Mouse (Mus musculus): ENCODE measurements around the gene Rpl38.

Rpl38 gene

GRCm38 (mm10) chr11:114668301-114668710 is at the start of gene Rpl38:
Gene Rpl38, plus strand, starts transcription at chr11:114668524.
- CTCF ChIA-PET: no interaction called here

GRCm38 (mm10) chr11:114618697-114619417 is 49.5 kb upstream of the Rpl38 start:
- CTCF ChIA-PET: interaction anchor here (0.6 kb wide), 1 partner anchor 598 kb away, joined by 3 read pairs; no protein-coding TSS in a partner anchor

GRCm38 (mm10) chr11:114626071-114626690 is 42.1 kb upstream of the Rpl38 start:
- CTCF ChIA-PET: no interaction called here

- CTCF ChIA-PET: no interaction called here
These were observed 41.3 kb upstream of the Rpl38 start for GRCm38 (mm10) chr11:114627036-114627435.

GRCm38 (mm10) chr11:114628032-114628431 is 40.3 kb upstream of the Rpl38 start:
- CTCF ChIA-PET: no interaction called here

GRCm38 (mm10) chr11:114630044-114630443 is 38.3 kb upstream of the Rpl38 start:
- CTCF ChIA-PET: no interaction called here

- CTCF ChIA-PET: no interaction called here
These were observed 36.1 kb upstream of the Rpl38 start for GRCm38 (mm10) chr11:114632266-114632665.

- CTCF ChIA-PET: no interaction called here
These were observed 32.0 kb upstream of the Rpl38 start for GRCm38 (mm10) chr11:114636292-114636691.

GRCm38 (mm10) chr11:114636727-114637505 is 31.4 kb upstream of the Rpl38 start:
- CTCF ChIA-PET: no interaction called here

GRCm38 (mm10) chr11:114638647-114639290 is 29.6 kb upstream of the Rpl38 start:
- CTCF ChIA-PET: interaction anchor here (0.8 kb wide), 1 partner anchor 247 kb away, joined by 3 read pairs; no protein-coding TSS in a partner anchor

GRCm38 (mm10) chr11:114639681-114640103 is 28.6 kb upstream of the Rpl38 start:
- CTCF ChIA-PET: no interaction called here

GRCm38 (mm10) chr11:114640658-114641057 is 27.7 kb upstream of the Rpl38 start:
- CTCF ChIA-PET: no interaction called here

- CTCF ChIA-PET: interaction anchor here (0.6 kb wide), 1 partner anchor 679 kb away, joined by 4 read pairs; no protein-coding TSS in a partner anchor
These were observed 27.2 kb upstream of the Rpl38 start for GRCm38 (mm10) chr11:114641136-114641535.

- CTCF ChIA-PET: no interaction called here
These were observed 26.1 kb upstream of the Rpl38 start for GRCm38 (mm10) chr11:114642184-114642583.

- CTCF ChIA-PET: interaction anchor here (0.6 kb wide), 1 partner anchor 780 kb away, joined by 4 read pairs; no protein-coding TSS in a partner anchor
These were observed 25.4 kb upstream of the Rpl38 start for GRCm38 (mm10) chr11:114642926-114643325.

GRCm38 (mm10) chr11:114644122-114644521 is 24.2 kb upstream of the Rpl38 start:
- CTCF ChIA-PET: no interaction called here

GRCm38 (mm10) chr11:114649510-114649909 is 18.8 kb upstream of the Rpl38 start:
- CTCF ChIA-PET: no interaction called here

- CTCF ChIA-PET: no interaction called here
These were observed 15.8 kb upstream of the Rpl38 start for GRCm38 (mm10) chr11:114652531-114652930.

GRCm38 (mm10) chr11:114653664-114654063 is 14.7 kb upstream of the Rpl38 start:
- CTCF ChIA-PET: no interaction called here

GRCm38 (mm10) chr11:114654552-114654951 is 13.8 kb upstream of the Rpl38 start:
- CTCF ChIA-PET: no interaction called here

- CTCF ChIA-PET: interaction anchor here (1.0 kb wide), 1 partner anchor 9 kb away, joined by 3 read pairs; no protein-coding TSS in a partner anchor
These were observed 12.8 kb upstream of the Rpl38 start for GRCm38 (mm10) chr11:114655350-114656008.
